Mouse (Mus musculus) neural tube, embryonic 11.5 days (tissue): ENCODE measurements around the gene Lrrc14b. TPM values are rescaled to one million over a fixed set of nuclear protein-coding genes. Genes with fewer than 3 reads are reported as not detected.

Experiments
- ATAC-seq: fragments of 200-750 bp; cut with Nextera tagmentation; 2 replicates; pipeline ENCODE4 v1.8.0; 2017; ENCODE audit warnings: moderate number of reproducible peaks, mild to moderate bottlenecking, moderate TSS enrichment, moderate library complexity; ENCODE audit not compliant: insufficient read depth, low FRiP score, low TSS enrichment
- DNase-seq: peaks from one replicate; pipeline ENCODE4 v3.0.0-alpha.2; 2015; ENCODE audit warnings: low spot score
- H3K27ac ChIP-seq: fragments of 300-500 bp; sonication (generic); 2 replicates; pipeline ENCODE4 v1.5.1; 2014; ENCODE audit warnings: low read depth, mild to moderate bottlenecking, low read length
- H3K27me3 ChIP-seq: fragments of 300-500 bp; sonication (generic); 2 replicates; pipeline ENCODE4 v1.6.1; 2014; ENCODE audit warnings: mild to moderate bottlenecking, low read length, mixed read lengths; ENCODE audit not compliant: control insufficient read depth, insufficient read depth
- H3K36me3 ChIP-seq: fragments of 300-500 bp; sonication (generic); 2 replicates; pipeline ENCODE4 v1.6.1; 2014; ENCODE audit warnings: mild to moderate bottlenecking, low read length, moderate library complexity, mixed read lengths; ENCODE audit not compliant: control insufficient read depth, insufficient read depth
- H3K4me1 ChIP-seq: fragments of 300-500 bp; sonication (generic); 2 replicates; pipeline ENCODE4 v1.6.1; 2014; ENCODE audit warnings: low read length, mixed read lengths; ENCODE audit not compliant: control insufficient read depth, insufficient read depth
- H3K4me2 ChIP-seq: fragments of 300-500 bp; sonication (generic); 2 replicates; pipeline ENCODE4 v1.6.1; 2014; ENCODE audit warnings: low read depth, mild to moderate bottlenecking, moderate library complexity
- H3K4me3 ChIP-seq: fragments of 300-500 bp; sonication (generic); 2 replicates; pipeline ENCODE4 v1.5.1; 2014; ENCODE audit warnings: low read depth, low read length
- H3K9ac ChIP-seq: fragments of 300-500 bp; sonication (generic); 2 replicates; pipeline ENCODE4 v1.6.1; 2014; ENCODE audit warnings: mild to moderate bottlenecking, low read length
- H3K9me3 ChIP-seq: fragments of 300-500 bp; sonication (generic); 2 replicates; pipeline ENCODE4 v1.6.1; 2016; ENCODE audit warnings: low read length; ENCODE audit not compliant: control insufficient read depth
- WGBS: fragments of 180-500 bp; shearing (Covaris S2); extraction: QIAGEN DNeasy Blood & Tissue Kit; methylation state at CpG from one replicate; pipeline ENCODE4 v1.1.7; 2014; 5-methylcytosine and 5-hydroxymethylcytosine counted together
- polyA plus RNA-seq: library from polyadenylated mRNA; unstranded; fragments of >200 nt; fragmentation: Nextera tagmentation; extraction: Ambion mirVana; gene quantifications from 2 replicates; pipeline ENCODE4 v1.2.1, GENCODE M21; 2014

The Lrrc14b gene
- polyA plus RNA-seq, 1 experiment from 2014 or later, result not detected

DNA sequence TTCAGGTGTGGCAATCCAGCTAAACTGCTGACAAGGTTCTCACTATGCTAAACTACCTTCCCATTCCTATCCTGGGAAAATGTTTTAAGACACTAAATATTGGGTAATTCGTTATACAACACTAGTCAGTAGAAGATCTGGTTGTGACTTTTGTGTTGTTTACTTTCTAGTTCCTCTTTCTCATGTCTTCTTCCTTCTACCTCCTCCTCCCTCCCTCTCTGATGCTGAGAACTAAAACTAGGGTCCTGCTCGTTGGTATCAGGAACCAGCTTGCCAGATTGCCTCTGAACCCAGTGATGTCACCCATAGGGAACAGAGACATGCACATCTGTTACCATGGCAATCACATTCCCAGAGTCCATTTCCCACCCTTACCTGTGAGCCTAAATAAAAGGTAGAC is 1.6 kb downstream of the Lrrc14b start:
- peaks cover 3% of the 10 kb centered on the region; the same call in 1 of the 2 replicates for H3K36me3 ChIP-seq
- no peaks in the 10 kb centered on the region for H3K4me1 ChIP-seq
- H3K27me3 ChIP-seq, result no peaks in the 10 kb centered on the region
- H3K9me3 ChIP-seq, result no peaks in the 10 kb centered on the region
- ATAC-seq, result no peak
- no peak for DNase-seq
- no peak overlapping the region for H3K27ac ChIP-seq
- H3K4me3 ChIP-seq, result no peak overlapping the region
- H3K9ac ChIP-seq, result no peak overlapping the region
- H3K4me2 ChIP-seq, result no peak overlapping the region
- WGBS, result 82% methylated on average over 2 of the region's 2 CpGs

DNA sequence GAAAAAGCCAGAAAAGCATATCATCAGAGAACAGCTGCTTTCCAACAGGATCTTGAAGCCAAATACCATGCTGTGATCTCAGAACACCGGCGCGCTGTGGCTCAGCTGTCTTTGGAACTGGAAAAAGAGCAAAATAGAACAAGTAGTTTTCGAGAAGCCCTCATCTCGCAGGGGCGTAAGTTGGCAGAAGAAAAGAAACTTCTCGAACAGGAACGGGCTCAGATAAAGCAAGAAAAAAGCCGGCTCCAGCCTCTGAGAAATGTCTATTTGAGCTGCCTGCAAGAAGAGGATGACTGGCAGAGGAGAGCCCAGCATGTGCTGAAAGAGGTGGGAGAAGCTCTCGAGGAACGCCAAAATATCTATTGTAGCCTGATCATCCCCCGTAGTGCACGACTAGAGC is 7.3 kb downstream of the Lrrc14b start:
- Histone ChIP-seq H3K36me3 (peaks cover 4% of the 10 kb centered on the region; the same call in 1 of the 2 replicates), H3K4me1 (no peaks in the 10 kb centered on the region), H3K4me2 (no peak overlapping the region), H3K9me3 (no peaks in the 10 kb centered on the region), H3K4me3 (no peak overlapping the region), H3K27ac (no peak overlapping the region), H3K9ac (no peak overlapping the region), H3K27me3 (no peaks in the 10 kb centered on the region)
- ATAC-seq (no peak), DNase-seq (no peak)
- 93% methylated on average over 13 of the region's 13 CpGs for WGBS

DNA sequence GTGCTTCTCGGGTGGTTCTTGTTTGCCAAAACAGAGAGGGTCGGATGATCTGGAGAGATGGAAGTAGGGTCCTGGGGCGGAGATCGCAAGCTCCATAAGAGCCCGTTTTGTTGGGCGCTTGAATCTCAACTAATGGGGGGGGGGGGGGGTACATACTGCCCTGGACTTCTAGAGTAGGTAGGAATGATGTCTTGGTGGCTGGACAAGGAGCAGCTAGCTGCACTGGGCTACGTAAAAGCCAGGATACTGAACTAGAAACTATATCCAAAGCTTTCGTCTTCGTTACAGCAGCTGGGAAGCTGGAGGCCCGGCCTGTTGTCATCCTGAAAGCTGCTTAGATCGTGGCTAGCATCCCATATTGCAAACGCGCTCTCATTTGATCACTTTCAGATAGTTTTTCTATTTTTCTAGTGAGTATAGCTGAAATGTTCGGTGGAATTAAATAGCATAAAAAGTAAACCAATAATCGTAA is 13.3 kb downstream of the Lrrc14b start:
- H3K9ac ChIP-seq, result peak overlapping the region; percentile 78
- no peaks in the 10 kb centered on the region for H3K9me3 ChIP-seq
- peak overlapping the region; percentile 81 for H3K4me3 ChIP-seq
- no peaks in the 10 kb centered on the region for H3K36me3 ChIP-seq
- 2% methylated on average over 15 of the region's 15 CpGs for WGBS
- H3K4me1 ChIP-seq, result peaks cover 9% of the 10 kb centered on the region; the same call in 1 of the 2 replicates
- ATAC-seq, result peak; percentile 49
- H3K27me3 ChIP-seq, result no peaks in the 10 kb centered on the region
- H3K4me2 ChIP-seq, result peak overlapping the region; percentile 33
- no peak overlapping the region for H3K27ac ChIP-seq
- no peak for DNase-seq

DNA sequence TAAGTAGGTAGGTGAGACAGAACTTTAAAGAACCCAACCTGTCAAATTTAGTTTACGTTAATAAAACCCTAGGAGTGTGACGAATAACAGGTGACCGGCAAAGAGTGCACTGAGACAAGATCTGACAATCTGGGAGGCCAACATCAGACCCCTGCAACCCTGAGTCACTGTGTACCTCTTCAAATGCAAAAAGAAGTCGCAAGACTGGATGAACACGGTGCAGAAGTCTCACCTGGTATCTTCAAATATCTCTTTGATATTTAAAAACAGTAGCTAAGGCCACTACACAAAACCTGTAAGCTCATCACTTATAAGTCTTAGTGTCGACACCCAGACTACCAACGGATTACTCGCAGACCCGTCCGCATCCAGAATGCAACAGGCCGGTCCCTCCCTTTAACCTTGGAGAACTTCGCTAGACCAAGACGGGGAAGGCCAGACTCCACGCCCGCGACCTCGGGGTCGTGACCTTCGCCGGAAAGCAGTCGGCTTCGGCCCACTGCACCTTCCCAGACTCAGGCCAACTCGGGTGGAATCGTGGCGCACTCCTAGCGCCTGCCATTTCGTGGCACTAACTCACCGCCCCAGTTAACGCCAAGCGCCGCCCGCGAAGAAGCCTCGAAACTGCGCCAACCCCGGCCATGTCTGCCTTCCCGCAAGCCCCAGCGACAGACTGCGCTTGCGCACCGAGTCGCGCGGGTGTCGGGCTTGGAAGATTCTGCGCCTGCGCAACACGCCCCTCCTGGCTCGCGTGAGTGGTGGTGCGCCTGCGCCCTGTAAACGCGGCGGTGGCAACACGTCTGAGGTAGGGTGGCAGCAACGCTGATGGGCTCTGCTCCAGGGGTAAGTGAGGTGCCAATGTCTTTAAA is 14.0 kb downstream of the Lrrc14b start, which contains the start of the genes Sdha and Ccdc127:
Gene Sdha, minus strand, starts transcription at position 715 of the 869 bp plus-strand sequence.
Gene Ccdc127, plus strand, starts transcription at position 744 of the 869 bp plus-strand sequence.
- ATAC-seq, result peak; percentile 97
- 0 out of 2 replicates have a peak within 1 kb of the TSS, but pooled peaks have one; percentile 20 for H3K27ac ChIP-seq

DNA sequence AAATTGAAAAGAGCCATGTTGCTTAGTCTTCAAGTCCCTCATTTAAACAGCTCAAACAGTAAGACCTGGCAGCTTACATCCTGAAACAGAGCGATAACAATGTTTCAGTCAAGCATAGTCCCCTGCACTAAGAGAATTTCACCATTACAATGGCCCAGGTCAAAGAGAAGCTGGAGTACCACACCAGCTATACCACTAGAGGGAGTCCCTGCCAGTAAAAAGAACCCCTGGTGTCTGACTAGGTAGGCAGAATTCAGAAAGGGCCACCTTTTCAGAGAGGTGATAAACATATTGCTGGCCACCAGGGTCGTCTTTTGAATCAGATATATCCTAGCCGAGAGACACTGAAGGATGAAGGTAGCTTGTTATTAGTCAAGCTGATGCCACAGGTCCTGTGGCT is 22.8 kb downstream of the Lrrc14b start:
- Histone ChIP-seq H3K9ac (no peak overlapping the region), H3K4me1 (no peaks in the 10 kb centered on the region), H3K27me3 (no peaks in the 10 kb centered on the region), H3K36me3 (peaks cover 6% of the 10 kb centered on the region), H3K27ac (no peak overlapping the region), H3K4me3 (no peak overlapping the region), H3K4me2 (no peak overlapping the region), H3K9me3 (no peaks in the 10 kb centered on the region)
- DNase-seq, result peak; percentile 39
- ATAC-seq, result no peak
- WGBS, result 63% methylated on average over 3 of the region's 3 CpGs

More for the DNA sequence above, 14.0 kb downstream of the Lrrc14b start, which contains the start of the genes Sdha and Ccdc127:
- H3K4me3 ChIP-seq, result peak within 1 kb of the TSS; percentile 81
- H3K9ac ChIP-seq, result peak within 1 kb of the TSS; percentile 78
- DNase-seq, result peak; percentile 99
- no peaks in the 10 kb centered on the region for H3K9me3 ChIP-seq
- peak within 1 kb of the TSS; percentile 77 for H3K4me2 ChIP-seq
- H3K4me1 ChIP-seq, result peaks cover 9% of the 10 kb centered on the region; the same call in 1 of the 2 replicates
- no peaks in the 10 kb centered on the region for H3K36me3 ChIP-seq
- WGBS, result 2% methylated on average over 57 of the region's 57 CpGs
- H3K27me3 ChIP-seq, result no peaks in the 10 kb centered on the region

DNA sequence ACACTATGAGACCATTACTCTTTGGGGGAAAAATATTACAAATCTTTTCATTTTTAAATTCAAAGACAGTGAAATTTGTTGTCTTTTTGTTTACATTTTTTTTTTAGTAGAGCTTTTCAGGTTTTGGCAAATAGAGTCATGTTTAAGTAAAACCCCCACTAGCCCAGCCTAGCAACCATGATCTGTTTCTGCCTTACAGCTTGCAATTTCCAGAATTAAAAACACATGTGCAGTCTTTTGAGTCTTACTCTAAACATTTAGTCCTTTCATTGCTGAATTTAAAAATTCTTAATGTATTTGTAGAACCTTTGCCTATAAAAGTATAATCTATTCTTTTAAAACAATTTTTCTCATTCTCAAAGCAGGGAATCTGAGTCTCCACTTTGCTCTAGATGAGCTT is 34.5 kb downstream of the Lrrc14b start:
- no peak overlapping the region for H3K27ac ChIP-seq
- no peak for ATAC-seq
- no peak for DNase-seq

DNA sequence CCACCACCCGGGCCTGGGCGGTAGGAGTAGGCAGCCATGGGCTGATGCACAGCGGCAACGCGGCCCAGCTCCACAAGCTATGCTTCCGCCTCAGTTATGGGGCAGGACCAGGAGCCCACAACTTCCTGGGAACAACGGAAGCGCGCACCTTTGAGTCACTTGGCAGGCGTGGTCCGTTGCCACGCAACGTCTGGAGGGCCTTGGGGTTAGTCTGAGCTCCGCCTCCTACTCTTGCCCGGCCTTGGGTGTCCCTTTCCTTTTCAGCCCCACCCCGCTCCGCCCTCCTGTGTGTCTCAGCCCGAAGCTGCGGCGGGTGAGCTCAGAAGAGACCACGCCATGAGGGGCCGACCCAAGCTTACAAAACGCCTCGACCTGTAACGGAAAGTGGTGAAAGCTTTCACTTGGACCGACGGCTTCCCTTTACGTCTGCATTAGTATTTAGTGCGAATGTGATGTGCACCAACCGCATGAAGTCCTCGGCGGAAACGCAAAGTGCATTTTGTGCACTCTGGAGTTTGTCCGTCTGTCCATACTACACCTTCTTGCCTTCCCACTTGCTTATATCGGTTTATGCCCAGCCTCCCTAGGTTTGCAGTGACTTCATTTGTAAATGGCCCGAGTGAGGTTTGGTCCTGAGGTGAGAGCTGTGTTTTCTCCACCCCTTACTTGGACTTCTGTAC is 46.5 kb downstream of the Lrrc14b start, which contains the start of gene Pdcd6:
Gene Pdcd6, minus strand, starts transcription at position 411 of the 680 bp plus-strand sequence.
- peak within 1 kb of the TSS; percentile 86 for H3K9ac ChIP-seq
- H3K27me3 ChIP-seq, result no peaks in the 10 kb centered on the region
- WGBS, result under 1% methylated on average over 36 of the region's 36 CpGs
- no peaks in the 10 kb centered on the region for H3K9me3 ChIP-seq
- H3K27ac ChIP-seq, result peak within 1 kb of the TSS; percentile 42; the same call in 1 of the 2 replicates
- ATAC-seq (peak; percentile 98), DNase-seq (peak; percentile 91)
- peaks cover 6% of the 10 kb centered on the region; the same call in 1 of the 2 replicates for H3K4me1 ChIP-seq
- H3K36me3 ChIP-seq, result peaks cover 3% of the 10 kb centered on the region; the same call in 1 of the 2 replicates
- H3K4me3 ChIP-seq, result peak within 1 kb of the TSS; percentile 84
- peak within 1 kb of the TSS; percentile 72 for H3K4me2 ChIP-seq

More for the DNA sequence above, 34.5 kb downstream of the Lrrc14b start:
- Histone ChIP-seq H3K36me3 (peaks cover 16% of the 10 kb centered on the region), H3K4me2 (no peak overlapping the region), H3K27me3 (no peaks in the 10 kb centered on the region), H3K9me3 (no peaks in the 10 kb centered on the region), H3K4me1 (no peaks in the 10 kb centered on the region), H3K4me3 (no peak overlapping the region), H3K9ac (no peak overlapping the region)

DNA sequence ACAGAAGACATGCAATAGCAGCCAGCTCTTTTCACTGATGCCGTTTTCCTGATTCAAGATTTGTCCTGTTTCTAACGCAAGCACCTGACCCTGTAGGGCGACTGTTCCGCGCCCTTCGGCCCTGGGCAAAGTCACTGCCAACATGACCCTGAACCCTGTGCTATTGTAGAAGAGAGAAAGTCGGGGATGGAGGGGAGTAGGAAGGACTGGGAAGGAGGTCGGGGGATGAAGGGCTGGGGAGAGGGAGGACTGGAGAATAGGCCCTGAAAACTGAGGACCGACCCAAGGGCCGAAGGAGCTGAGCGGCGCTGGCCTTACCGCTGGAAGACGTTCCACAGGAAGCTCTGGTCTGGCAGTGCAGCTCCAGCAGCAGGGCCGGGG is 47.0 kb downstream of the Lrrc14b start:
- WGBS, result 4% methylated on average over 15 of the region's 15 CpGs
- peak overlapping the region; percentile 42; the same call in 1 of the 2 replicates for H3K27ac ChIP-seq

More for the DNA sequence above, 47.0 kb downstream of the Lrrc14b start:
- DNase-seq, result no peak
- H3K4me2 ChIP-seq, result peak overlapping the region; percentile 72
- H3K9me3 ChIP-seq, result no peaks in the 10 kb centered on the region
- H3K4me1 ChIP-seq, result peaks cover 6% of the 10 kb centered on the region; the same call in 1 of the 2 replicates
- H3K9ac ChIP-seq, result peak overlapping the region; percentile 86
- H3K4me3 ChIP-seq, result peak overlapping the region; percentile 84
- no peak; the same call in 1 of the 2 replicates for ATAC-seq
- H3K36me3 ChIP-seq, result peaks cover 2% of the 10 kb centered on the region; the same call in 1 of the 2 replicates
- no peaks in the 10 kb centered on the region for H3K27me3 ChIP-seq
